Mouse (Mus musculus): ENCODE results near the gene Prkcb.

DNA sequence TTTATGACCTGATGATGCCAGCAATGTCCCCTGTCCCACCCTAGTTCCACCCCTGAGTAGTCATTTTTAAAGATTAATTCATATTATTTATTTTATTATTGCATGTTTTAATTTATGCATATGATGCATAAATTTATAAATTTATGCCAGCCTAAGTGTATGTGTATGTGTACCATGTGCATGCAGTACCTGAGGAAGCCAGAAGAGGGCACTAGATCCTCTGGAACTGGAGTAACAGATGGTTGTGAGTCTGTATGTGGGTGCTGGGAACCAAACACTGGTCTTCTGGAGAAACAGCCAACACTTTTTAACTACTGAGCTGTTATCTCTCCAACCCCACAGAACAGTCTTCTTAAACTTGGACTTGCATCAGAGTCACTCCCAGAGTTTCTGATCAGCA is 186.5 kb downstream of the Prkcb start:
- TF ChIP-seq CTCF (IDR thresholded peaks at IDR 0.05; ENCODE audit: low read depth, low read length) (no peak), EP300 (IDR thresholded peaks at IDR 0.05; ENCODE audit: insufficient read depth, low read depth, low read length) (no peak)
